Mouse (Mus musculus): ENCODE results near the gene Ccdc34. TPM values are rescaled to one million over a fixed set of nuclear protein-coding genes. Genes with fewer than 3 reads are reported as not detected.
"Not testable (repeated sequence)": the region's sequence is repeated elsewhere in the genome, so short reads cannot be mapped to it uniquely, and the experiment has no call there.

Ccdc34 gene
- total and polyA plus RNA-seq, 3 experiments, result 17.2 to 44.6 (median 22.4) TPM

DNA sequence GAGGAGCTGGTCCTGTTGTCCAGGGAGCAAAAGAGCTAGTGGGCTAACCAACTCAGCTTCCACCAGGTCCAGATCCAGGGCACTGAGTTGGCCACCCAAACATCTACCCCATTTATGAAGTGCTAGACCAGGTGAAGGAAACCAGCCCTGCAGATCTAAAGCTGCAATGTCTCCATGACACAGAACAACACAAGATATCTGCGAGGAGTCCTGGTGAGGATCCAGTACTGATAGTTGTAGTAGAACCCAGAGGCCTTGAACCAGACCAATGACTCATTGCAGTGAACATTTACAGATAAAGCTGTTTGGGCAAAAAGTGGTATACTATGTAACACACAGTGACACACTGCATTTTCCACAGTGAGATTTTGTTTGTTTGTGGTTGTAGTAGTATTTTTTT is 120.5 kb downstream of the Ccdc34 start:
- Histone ChIP-seq H3K36me3 (replicated peaks in 1 of 2; ENCODE audit: control insufficient read depth in 1 of 2, insufficient read depth in 1 of 2, low read length in 1 of 2) (no peaks in the 10 kb centered on the region), H3K4me3 (replicated peaks in 1 of 3; ENCODE audit: low read depth in 2 of 3, low read length in 2 of 3, poor library complexity in 1 of 3) (no peak overlapping the region)

DNA sequence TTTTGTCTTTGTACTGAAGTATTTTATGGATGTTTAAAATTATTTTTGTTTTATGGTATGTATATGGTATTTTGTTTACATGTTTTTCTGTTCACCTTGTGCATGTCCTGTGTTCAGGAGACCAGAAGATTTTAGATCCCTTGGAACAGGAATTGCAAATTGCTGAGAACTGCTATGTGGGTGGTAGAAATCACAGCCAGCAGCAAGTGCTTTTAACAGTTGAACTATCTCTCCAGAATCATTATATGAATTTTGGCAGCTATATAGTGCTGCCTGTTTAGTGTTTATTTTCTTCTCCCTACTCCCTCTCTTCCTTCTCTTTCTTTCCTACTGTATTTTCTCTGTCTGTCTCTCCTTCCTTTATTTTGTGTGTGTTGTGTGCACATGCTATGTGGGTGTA is 130.4 kb downstream of the Ccdc34 start:
- H3K27me3 ChIP-seq (replicated peaks); H3K36me3 ChIP-seq (replicated peaks in 1 of 2; ENCODE audit: control insufficient read depth in 1 of 2, insufficient read depth in 1 of 2, low read length in 1 of 2); DNase-seq (ENCODE audit: extremely low read depth); H3K27ac ChIP-seq (ENCODE audit: insufficient read depth, low read depth); H3K4me2 ChIP-seq (ENCODE audit: insufficient read depth, low read depth, poor library complexity, severe bottlenecking); H3K79me2 ChIP-seq (replicated peaks; ENCODE audit: control insufficient read depth, extremely low read depth, insufficient read depth, poor library complexity, severe bottlenecking); dilution Hi-C loops (cut with MboI; ENCODE audit: extremely low pct_ligation_motif_present, extremely low pct_unique_long_range_greater_than_20kb, low sequenced_read_pairs); H3K4me3 ChIP-seq (replicated peaks in 1 of 3; ENCODE audit: low read depth in 2 of 3, low read length in 2 of 3, poor library complexity in 1 of 3); in situ Hi-C loops (cut with MboI; ENCODE audit: low pct_ligation_motif_present, low pct_unique_long_range_greater_than_20kb, low sequenced_read_pairs); H3K4me1 ChIP-seq (ENCODE audit: control insufficient read depth in 1 of 2, insufficient read depth in 2 of 2); H3K9me3 ChIP-seq (replicated peaks; ENCODE audit: low read length); H3K9ac ChIP-seq (ENCODE audit: insufficient read depth, low read depth): not testable (repeated sequence)

More for the DNA sequence above, 120.5 kb downstream of the Ccdc34 start:
- TF ChIP-seq PAX5 (IDR thresholded peaks at IDR 0.05; ENCODE audit: low read length), result no peak
- no peak for TF ChIP-seq ETS1 (conservative IDR thresholded peaks at IDR 0.05; ENCODE audit: low read depth, low read length)
- no peak for TF ChIP-seq ZMIZ1 (IDR thresholded peaks at IDR 0.05; ENCODE audit: low read depth, low read length)
- no peak for TF ChIP-seq RCOR1 (conservative IDR thresholded peaks at IDR 0.05; ENCODE audit: low read depth, low read length)
- TF ChIP-seq NRF1 (IDR thresholded peaks at IDR 0.05; ENCODE audit: low read depth, low read length), result no peak
- TF ChIP-seq BHLHE40 (IDR thresholded peaks at IDR 0.05; ENCODE audit: low read depth, low read length), result no peak
- no peak for TF ChIP-seq GABPA (IDR thresholded peaks at IDR 0.05; ENCODE audit: insufficient replicate concordance, low read depth, low read length)
- TF ChIP-seq MAX (IDR thresholded peaks at IDR 0.05; ENCODE audit: low read length), result no peak
- TF ChIP-seq HCFC1 (IDR thresholded peaks at IDR 0.05; ENCODE audit: low read depth, low read length), result no peak
- TF ChIP-seq EP300 (IDR thresholded peaks at IDR 0.05; ENCODE audit: low read length), result no peak
- TF ChIP-seq MYC (IDR thresholded peaks at IDR 0.05; ENCODE audit: low read depth, low read length), result no peak
- TF ChIP-seq ELF1 (IDR thresholded peaks at IDR 0.05; ENCODE audit: low read depth, low read length), result no peak
- no peak for TF ChIP-seq TCF12 (IDR thresholded peaks at IDR 0.05; ENCODE audit: low read depth, low read length)
- TF ChIP-seq MAZ (IDR thresholded peaks at IDR 0.05; ENCODE audit: low read depth, low read length), result no peak
- no peak for TF ChIP-seq ZNF384 (IDR thresholded peaks at IDR 0.05; ENCODE audit: low read depth, low read length)
- TF ChIP-seq RAD21 (IDR thresholded peaks at IDR 0.05; ENCODE audit: low read depth, low read length), result no peak
- no peak for TF ChIP-seq JUN (IDR thresholded peaks at IDR 0.05; ENCODE audit: insufficient read depth, low read depth, low read length)
- TF ChIP-seq IRF4 (IDR thresholded peaks at IDR 0.05; ENCODE audit: low read depth, low read length), result no peak
- TF ChIP-seq USF1 (IDR thresholded peaks at IDR 0.05; ENCODE audit: low read depth, low read length), result no peak
- TF ChIP-seq ZC3H11A (IDR thresholded peaks at IDR 0.05; ENCODE audit: low read depth, low read length), result no peak
- in situ Hi-C loops (cut with MboI; ENCODE audit: low pct_ligation_motif_present, low pct_unique_long_range_greater_than_20kb, low sequenced_read_pairs) (no loop called here), dilution Hi-C loops (cut with MboI; ENCODE audit: extremely low pct_ligation_motif_present, extremely low pct_unique_long_range_greater_than_20kb, low sequenced_read_pairs) (no loop called here)
- Histone ChIP-seq H3K27me3 (replicated peaks) (peaks cover 2% of the 10 kb centered on the region), H3K27ac (ENCODE audit: insufficient read depth, low read depth) (no peak overlapping the region), H3K9me3 (replicated peaks; ENCODE audit: low read length) (no peaks in the 10 kb centered on the region), H3K79me2 (replicated peaks; ENCODE audit: control insufficient read depth, extremely low read depth, insufficient read depth, poor library complexity, severe bottlenecking) (no peaks in the 10 kb centered on the region), H3K4me2 (ENCODE audit: insufficient read depth, low read depth, poor library complexity, severe bottlenecking) (no peak overlapping the region), H3K4me1 (ENCODE audit: control insufficient read depth in 1 of 2, insufficient read depth in 2 of 2) (no peaks in the 10 kb centered on the region), H3K9ac (ENCODE audit: insufficient read depth, low read depth) (no peak overlapping the region)
- no peak for DNase-seq (ENCODE audit: extremely low read depth)
